14 mouse cellular contexts compared by ENCODE assay signal in the genomic region with DNA sequence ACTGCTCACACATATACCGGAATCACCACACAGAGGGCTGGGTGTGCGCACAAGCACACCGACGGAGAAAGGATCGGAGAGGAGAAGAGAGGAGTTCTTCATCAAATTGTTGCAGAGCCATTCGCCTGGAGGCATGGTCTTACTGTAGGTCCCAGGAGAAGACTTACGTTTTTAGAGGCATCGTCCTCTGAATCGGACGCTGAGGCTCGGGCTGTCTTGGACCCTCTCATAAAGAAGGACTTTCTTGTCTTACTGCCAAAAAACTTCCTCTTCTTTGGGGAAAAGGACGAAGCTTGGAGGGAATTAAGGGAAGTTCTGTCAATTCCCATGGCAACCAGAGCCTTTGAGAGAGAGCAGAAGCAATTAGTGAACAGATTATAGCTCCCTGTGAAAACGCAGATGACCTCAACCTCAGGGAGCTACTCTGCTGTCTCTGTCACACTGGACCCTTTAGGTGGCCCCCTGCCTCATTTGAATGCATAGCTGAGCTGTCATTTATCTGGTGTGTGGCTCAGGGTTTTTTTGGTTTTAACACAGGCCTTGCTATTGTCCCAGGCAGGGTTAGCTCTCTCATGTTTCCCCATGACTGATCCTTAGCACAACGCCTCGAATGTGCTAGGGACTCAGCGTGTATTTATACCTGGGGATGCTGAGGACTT. TPM values are rescaled to one million over a fixed set of nuclear protein-coding genes. Genes with fewer than 3 reads are reported as not detected.
DNase-seq lines count a peak whose midpoint lies in the region; ATAC-seq and TF ChIP-seq lines count a peak whose summit lies in the region.
"Had no signal": no experiment of that assay in that cellular context is flagged by ENCODE, and none has a peak within 500 bp of the region (broad histone marks: within the 10 kb centered on the region; RNA-seq: fewer than 3 reads in every experiment).

No protein-coding gene starts in this region.

- TF ChIP-seq POLR2A in CH12.LX (IDR thresholded peaks at IDR 0.05; ENCODE audit: low read depth, low read length) = no peak

- peak overlapping the region; percentile 31; the same call in 1 of the 2 replicates for H3K9ac ChIP-seq in CH12.LX (ENCODE audit: insufficient read depth, low read depth)
- H3K9ac ChIP-seq in midbrain, embryonic 12.5 days (replicated peaks) = no peak overlapping the region
- H3K9ac ChIP-seq: limb, embryonic 13.5 days had no signal

- H3K27ac ChIP-seq in CH12.LX (ENCODE audit: insufficient read depth, low read depth) = peak overlapping the region; percentile 66; the same call in 1 of the 2 replicates
- H3K27ac ChIP-seq in embryonic facial prominence, embryonic 10.5 days (replicated peaks) = peak overlapping the region; percentile 69
- H3K27ac ChIP-seq in midbrain, embryonic 12.5 days (replicated peaks) = peak overlapping the region; percentile 71
- no peak overlapping the region; the same call in 1 of the 2 replicates for H3K27ac ChIP-seq in limb, embryonic 10.5 days
- H3K27ac ChIP-seq: limb, embryonic 13.5 days had no signal

- H3K4me1 ChIP-seq in CH12.LX (ENCODE audit: control insufficient read depth in 1 of 2, insufficient read depth in 2 of 2) = peaks cover 17 to 40% of the 10 kb centered on the region in 2 experiments
- H3K4me1 ChIP-seq in embryonic facial prominence, embryonic 10.5 days = peaks cover 24% of the 10 kb centered on the region
- peaks cover 39% of the 10 kb centered on the region for H3K4me1 ChIP-seq in midbrain, embryonic 12.5 days
- H3K4me1 ChIP-seq in limb, embryonic 10.5 days = peaks cover 28% of the 10 kb centered on the region

- TF ChIP-seq RAD21 in CH12.LX (IDR thresholded peaks at IDR 0.05; ENCODE audit: low read depth, low read length) = no peak

- H3K79me2 ChIP-seq in CH12.LX (replicated peaks; ENCODE audit: control insufficient read depth, extremely low read depth, insufficient read depth, poor library complexity, severe bottlenecking) = no peaks in the 10 kb centered on the region

- 47% methylated on average over 16 of the region's 16 CpGs for WGBS in embryonic facial prominence, embryonic 10.5 days
- WGBS in midbrain, embryonic 12.5 days = 25% methylated on average over 16 of the region's 16 CpGs
- 77% methylated on average over 16 of the region's 16 CpGs for WGBS in limb, embryonic 10.5 days

- H3K36me3 ChIP-seq in CH12.LX (replicated peaks in 1 of 2; ENCODE audit: control insufficient read depth in 1 of 2, insufficient read depth in 1 of 2, low read length in 1 of 2) = no peaks in the 10 kb centered on the region
- no peaks in the 10 kb centered on the region for H3K36me3 ChIP-seq in embryonic facial prominence, embryonic 10.5 days (replicated peaks)
- H3K36me3 ChIP-seq in midbrain, embryonic 12.5 days = no peaks in the 10 kb centered on the region
- H3K36me3 ChIP-seq in limb, embryonic 10.5 days = no peaks in the 10 kb centered on the region
- H3K36me3 ChIP-seq: limb, embryonic 13.5 days had no signal

- peak overlapping the region; percentile 50 for H3K4me2 ChIP-seq in CH12.LX (ENCODE audit: insufficient read depth, low read depth, poor library complexity, severe bottlenecking)
- H3K4me2 ChIP-seq in midbrain, embryonic 12.5 days (replicated peaks) = peak overlapping the region; percentile 24
- H3K4me2 ChIP-seq: limb, embryonic 13.5 days had no signal

- no peak for DNase-seq in CH12.LX (ENCODE audit: extremely low read depth)
- DNase-seq in embryonic facial prominence, embryonic 10.5 days (ENCODE audit: low spot score) = peak; percentile 31
- DNase-seq in forelimb bud, embryonic 11.5 days (ENCODE audit: low read depth, low spot score) = peak; percentile 6
- no peak for DNase-seq in cerebellum, adult 11-12 months
- no peak for DNase-seq in limb, embryonic 10.5 days (ENCODE audit: low spot score)
- no peak for DNase-seq in heart, adult 8-10 months (ENCODE audit: low spot score)
- no peak for DNase-seq in testis, postnatal 14 days (ENCODE audit: low spot score)
- DNase-seq: cerebellum, postnatal 36 days; heart, postnatal 36 days; kidney, adult 8-10 months; thymus, postnatal 25 days had no signal

- in situ Hi-C loops in CH12.LX (cut with MboI; ENCODE audit: low pct_ligation_motif_present, low pct_unique_long_range_greater_than_20kb, low sequenced_read_pairs) = no loop called here

- TF ChIP-seq CTCF in CH12.LX (conservative IDR thresholded peaks at IDR 0.05 in 1 of 2, IDR thresholded peaks at IDR 0.05 in 1 of 2; ENCODE audit: low read depth in 2 of 2, low read length in 2 of 2) = no peak

- H3K27me3 ChIP-seq in CH12.LX (replicated peaks) = no peaks in the 10 kb centered on the region
- no peaks in the 10 kb centered on the region for H3K27me3 ChIP-seq in embryonic facial prominence, embryonic 10.5 days (replicated peaks; ENCODE audit: low read depth, poor library complexity, severe bottlenecking)
- peaks cover 25% of the 10 kb centered on the region for H3K27me3 ChIP-seq in midbrain, embryonic 12.5 days
- H3K27me3 ChIP-seq in limb, embryonic 10.5 days (ENCODE audit: low read depth, poor library complexity, severe bottlenecking) = no peaks in the 10 kb centered on the region
- H3K27me3 ChIP-seq: limb, embryonic 13.5 days had no signal

- H3K4me3 ChIP-seq in CH12.LX (replicated peaks in 1 of 3; ENCODE audit: low read depth in 2 of 3, low read length in 2 of 3, poor library complexity in 1 of 3) = no peak overlapping the region
- H3K4me3 ChIP-seq in embryonic facial prominence, embryonic 10.5 days = no peak overlapping the region
- H3K4me3 ChIP-seq in midbrain, embryonic 12.5 days = no peak overlapping the region
- no peak overlapping the region for H3K4me3 ChIP-seq in limb, embryonic 10.5 days
- H3K4me3 ChIP-seq: limb, embryonic 13.5 days had no signal

- peaks cover 5% of the 10 kb centered on the region for H3K9me3 ChIP-seq in CH12.LX (replicated peaks; ENCODE audit: low read length)
- H3K9me3 ChIP-seq in embryonic facial prominence, embryonic 10.5 days = no peaks in the 10 kb centered on the region
- H3K9me3 ChIP-seq in midbrain, embryonic 12.5 days = no peaks in the 10 kb centered on the region
- H3K9me3 ChIP-seq in limb, embryonic 10.5 days (replicated peaks) = no peaks in the 10 kb centered on the region
- H3K9me3 ChIP-seq: limb, embryonic 13.5 days had no signal

- dilution Hi-C loops in CH12.LX (cut with MboI; ENCODE audit: extremely low pct_ligation_motif_present, extremely low pct_unique_long_range_greater_than_20kb, low sequenced_read_pairs) = no loop called here

- peak; percentile 86 for ATAC-seq in midbrain, embryonic 12.5 days (ENCODE audit: low FRiP score, low read depth)

- TF ChIP-seq EP300 in CH12.LX (IDR thresholded peaks at IDR 0.05; ENCODE audit: low read length) = no peak

TF ChIP-seq in CH12.LX, 34 proteins besides CTCF, POLR2A, EP300 and RAD21:
- no peak for TF ChIP-seq MXI1 (IDR thresholded peaks at IDR 0.05; ENCODE audit: low read depth, low read length)
- 0 out of 2 replicates have a peak, but pooled peaks have one; percentile 5 for TF ChIP-seq ZNF384 (IDR thresholded peaks at IDR 0.05; ENCODE audit: low read depth, low read length)

RNA-seq across cellular contexts. Expression of a gene that starts 22.0 kb away (rescaled TPM):
- total RNA-seq in CH12.LX (2012; rRNA removed) (0.04 and 0.13 TPM in 2 replicates), CH12.LX (2014; rRNA removed) (0.13 and 0.23 TPM in 2 replicates)
- 0.54 and 0.63 TPM in 2 replicates for polyA plus RNA-seq in CH12.LX (2012; ENCODE audit: insufficient read length, low read depth)
- 0.13 and 0.14 TPM in 2 replicates for polyA plus RNA-seq in embryonic facial prominence, embryonic 10.5 days (2016; fragmentation: Nextera tagmentation; extraction: Ambion mirVana)
- polyA plus RNA-seq in midbrain, embryonic 12.5 days (2016; fragmentation: Nextera tagmentation; extraction: Ambion mirVana) = 0.17 and 0.18 TPM in 2 replicates
- 0.06 and 0.25 TPM in 2 replicates for polyA plus RNA-seq in limb, embryonic 10.5 days (2016; fragmentation: Nextera tagmentation; extraction: Ambion mirVana)
- under 1 TPM in 1 of 4 experiments, not detected in 3; 0.09 TPM for total RNA-seq in heart, adult 8-10 months (2022)
- total RNA-seq: granulocyte monocyte progenitor cell, adult 5-6 weeks had no signal

Comparison
In these comparisons a context has a peak if more than half of its experiments do, and no peak if none do; other contexts are left out.
1. DNase-seq: peak in embryonic facial prominence, embryonic 10.5 days (single experiment) and forelimb bud, embryonic 11.5 days (single experiment); none in CH12.LX (single experiment), cerebellum, adult 11-12 months (single experiment), limb, embryonic 10.5 days (single experiment), heart, adult 8-10 months (single experiment) and testis, postnatal 14 days (single experiment).